Mouse (Mus musculus) CD4-positive, CD25-positive, alpha-beta regulatory T cell (primary cell): ENCODE data around the gene Tmem126a. TPM values are rescaled to one million over a fixed set of nuclear protein-coding genes. Genes with fewer than 3 reads are reported as not detected.

Experiments used
- polyA plus RNA-seq: library from polyadenylated mRNA; unstranded; fragments of 100-300 nt; shearing (Covaris generic); gene quantifications from one replicate; pipeline ENCODE4 v1.2.1, GENCODE M21; 2017

Tmem126a gene
- 70.5 TPM for polyA plus RNA-seq

DNA sequence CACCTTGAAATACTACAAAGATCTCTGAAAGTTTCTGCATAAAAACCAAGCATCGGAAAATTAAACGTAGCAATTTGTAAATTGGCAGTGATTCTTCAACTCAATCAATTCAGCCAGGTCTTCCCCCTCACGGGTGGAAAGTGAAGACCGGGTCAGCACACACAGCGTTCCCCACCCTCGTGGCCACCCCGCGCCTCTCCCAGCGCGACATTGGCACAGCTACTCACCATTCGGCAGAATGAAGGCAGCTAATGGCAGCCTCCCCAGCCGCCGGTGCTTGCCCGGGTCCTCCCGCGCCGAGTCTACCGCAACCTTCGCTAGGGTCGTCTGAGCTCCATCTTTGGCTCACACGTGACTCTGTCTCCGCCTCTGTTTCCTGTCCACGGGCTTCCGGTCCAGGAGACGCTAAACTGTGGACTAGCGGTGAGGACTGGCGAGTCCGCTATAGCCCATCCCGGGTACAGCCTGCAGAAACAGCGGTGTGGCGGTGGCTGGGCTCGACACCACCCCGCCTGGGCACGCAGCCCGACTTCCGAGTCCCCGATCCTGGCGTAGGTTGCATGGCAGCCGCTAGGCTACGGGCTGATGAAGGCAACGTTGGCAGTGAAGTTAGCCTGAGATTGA lies at the start of gene Tmem126a:
Gene Tmem126a, minus strand, starts transcription at position 385 of the 624 bp plus-strand sequence.

GRCm38 (mm10) chr7:90476313-90477245 lies 19.6 kb upstream of the Tmem126a start, which contains the start of gene Dlg2:
Gene Dlg2 (plus strand): TSS chr7:90476672.

DNA sequence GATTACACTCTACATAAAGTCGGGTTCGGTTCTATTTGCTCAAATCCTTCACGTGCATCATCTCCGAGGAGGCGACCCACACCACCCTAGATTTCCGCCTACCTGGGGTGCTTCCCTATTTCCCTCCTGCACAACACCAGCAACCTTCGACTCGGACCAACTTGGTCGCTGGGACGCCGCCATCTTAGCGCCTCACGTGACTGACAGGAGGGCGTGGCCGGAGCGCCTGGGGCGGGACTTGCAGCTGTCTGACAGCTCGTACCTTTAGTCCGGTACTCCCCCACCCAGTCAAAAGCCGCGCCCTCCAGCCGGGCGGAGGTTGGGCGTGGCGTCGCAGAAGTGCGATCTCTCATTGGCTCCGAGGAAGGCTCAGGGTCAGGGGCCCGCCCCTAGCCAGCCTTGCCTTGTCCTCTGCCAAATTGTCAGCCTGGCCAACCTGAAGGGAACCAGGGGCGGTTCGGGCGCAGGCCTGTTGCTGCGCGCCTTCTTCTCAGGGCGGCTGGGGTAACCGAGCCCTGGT lies 18.8 kb upstream of the Tmem126a start, which contains the start of gene Tmem126b:
Gene Tmem126b, minus strand, starts transcription at position 209 of the 520 bp plus-strand sequence.

DNA sequence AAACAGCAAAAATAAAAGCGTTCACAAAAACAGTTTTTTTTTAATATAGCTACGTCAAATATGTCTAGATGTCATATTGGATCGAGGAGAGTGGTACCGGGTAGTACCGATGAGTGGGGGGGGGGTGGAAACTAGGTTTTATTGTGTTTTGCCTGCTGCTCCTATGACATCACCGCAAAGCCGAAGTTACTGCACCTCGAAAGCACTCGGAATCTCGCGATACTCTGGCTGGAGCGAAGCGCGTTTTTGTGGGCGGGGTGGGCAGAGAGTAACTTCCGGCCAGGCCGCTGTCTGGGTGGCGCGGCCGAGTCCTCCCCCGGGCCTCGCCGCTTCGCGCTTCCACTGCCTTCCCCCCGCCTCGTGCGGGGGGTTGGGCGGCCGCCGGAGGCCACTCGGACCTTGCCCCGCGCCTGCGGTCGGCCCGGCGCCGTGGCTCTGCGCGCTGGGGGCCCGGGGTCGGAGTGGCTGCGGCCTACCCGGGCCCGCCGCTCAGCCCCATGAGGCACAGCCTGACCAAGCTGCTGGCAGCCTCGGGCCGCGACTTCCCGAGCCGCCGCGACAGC lies 14.4 kb downstream of the Tmem126a start, which contains the start of gene Crebzf:
Gene Crebzf, plus strand, starts transcription at position 212 of the 563 bp plus-strand sequence.

GRCm38 (mm10) chr7:90426020-90427001 lies 30.7 kb downstream of the Tmem126a start, which contains the start of gene Ccdc89:
Gene Ccdc89 (plus strand): TSS chr7:90426577.

Other genes with a start within 250 kb of the Tmem126a start
- not detected for gene Ccdc83, start 191.5 kb downstream of the Tmem126a start, polyA plus RNA-seq
- gene Sytl2, start 155.0 kb downstream of the Tmem126a start, polyA plus RNA-seq, result 84.5 TPM
- not detected for gene Ccdc89, start 30.7 kb downstream of the Tmem126a start, polyA plus RNA-seq
- 172 TPM for gene Crebzf, start 14.5 kb downstream of the Tmem126a start, polyA plus RNA-seq
- 34.8 TPM for gene Tmem126b, start 18.8 kb upstream of the Tmem126a start, polyA plus RNA-seq
- 0.18 TPM for gene Dlg2, start 19.4 kb upstream of the Tmem126a start, polyA plus RNA-seq